Mouse (Mus musculus) mature B cell (primary cell): ENCODE measurements around the gene Vmn2r75.
"Not testable (repeated sequence)": the region's sequence is repeated elsewhere in the genome, so short reads cannot be mapped to it uniquely, and the experiment has no call there.

Source experiments
- in situ Hi-C: fragments of 300-500 bp; cut with MboI; formaldehyde crosslinking; loops from 2 replicates; pipeline ENCODE4 v1.14.3; 2019

Vmn2r75 gene

GRCm38 (mm10) chr7:86171678-86172077, at the start of gene Vmn2r75:
Gene Vmn2r75, minus strand, starts transcription at chr7:86171778.
- in situ Hi-C loops: not testable (repeated sequence)

GRCm38 (mm10) chr7:86211345-86211744, 39.8 kb upstream of the Vmn2r75 start:
- in situ Hi-C loops: no loop called here
